In genomic region chr2:130581201-130581600, GRCm38 (mm10) we compare ENCODE assay signal across 11 mouse cellular contexts. TPM values are rescaled to one million over a fixed set of nuclear protein-coding genes. Genes with fewer than 3 reads are reported as not detected.
DNase-seq lines count a peak whose midpoint lies in the region; ATAC-seq and TF ChIP-seq lines count a peak whose summit lies in the region.
"Had no signal": no experiment of that assay in that cellular context is flagged by ENCODE, and none has a peak within 500 bp of the region (broad histone marks: within the 10 kb centered on the region; RNA-seq: fewer than 3 reads in every experiment).

No protein-coding gene starts in this region.

- no peaks in the 10 kb centered on the region for H3K36me3 ChIP-seq in E14TG2a.4 (ENCODE audit: insufficient read depth, low read length)
- no peaks in the 10 kb centered on the region for H3K36me3 ChIP-seq in hindbrain, embryonic 12.5 days
- H3K36me3 ChIP-seq in midbrain, embryonic 12.5 days: no peaks in the 10 kb centered on the region

- no peak for ATAC-seq in hindbrain, embryonic 12.5 days (ENCODE audit: low FRiP score)
- ATAC-seq in midbrain, embryonic 12.5 days (ENCODE audit: low FRiP score, low read depth): no peak

- H3K4me3 ChIP-seq in gastrocnemius, adult 2 months: peak overlapping the region; percentile 58
- H3K4me3 ChIP-seq in E14TG2a.4 (replicated peaks; ENCODE audit: low read length): peak overlapping the region; percentile 72
- H3K4me3 ChIP-seq in hindbrain, embryonic 12.5 days: peak overlapping the region; percentile 24
- H3K4me3 ChIP-seq in midbrain, embryonic 12.5 days: peak overlapping the region; percentile 34

- peak overlapping the region; percentile 41; the same call in 1 of the 2 replicates for H3K9ac ChIP-seq in hindbrain, embryonic 12.5 days
- H3K9ac ChIP-seq in midbrain, embryonic 12.5 days (replicated peaks): no peak overlapping the region; the same call in 1 of the 2 replicates

- intact Hi-C loops in gastrocnemius, adult 2 months (cut with DNase I): no loop called here

- TF ChIP-seq CTCF in gastrocnemius, adult 2 months (IDR thresholded peaks at IDR 0.05): no peak
- no peak for TF ChIP-seq CTCF in E14TG2a.4 (conservative IDR thresholded peaks at IDR 0.05; ENCODE audit: low read length)

- no peak overlapping the region for H3K27ac ChIP-seq in gastrocnemius, adult 2 months
- H3K27ac ChIP-seq in hindbrain, embryonic 12.5 days: no peak overlapping the region
- H3K27ac ChIP-seq in midbrain, embryonic 12.5 days (replicated peaks): no peak overlapping the region

- peaks cover 83% of the 10 kb centered on the region for H3K27me3 ChIP-seq in E14TG2a.4 (ENCODE audit: insufficient read depth, low read length)
- H3K27me3 ChIP-seq in hindbrain, embryonic 12.5 days: peaks cover 81% of the 10 kb centered on the region
- H3K27me3 ChIP-seq in midbrain, embryonic 12.5 days: peaks cover 86% of the 10 kb centered on the region

- DNase-seq in gastrocnemius, adult 2 months: no peak
- no peak for DNase-seq in gastrocnemius, postnatal 10 days
- DNase-seq in Muller cell, postnatal 12 days (ENCODE audit: inconsistent ontology term): no peak
- DNase-seq in ovary, postnatal 14 days (ENCODE audit: low spot score): no peak
- DNase-seq in urinary bladder, postnatal 14 days (ENCODE audit: low spot score): no peak
- DNase-seq: lung, adult 2 months; right cerebral cortex, postnatal 4 days had no signal

- 2% methylated on average over 16 of the region's 16 CpGs for WGBS in hindbrain, embryonic 12.5 days
- WGBS in midbrain, embryonic 12.5 days: 2% methylated on average over 16 of the region's 16 CpGs

- no peaks in the 10 kb centered on the region for H3K9me3 ChIP-seq in E14TG2a.4 (ENCODE audit: low read length)
- H3K9me3 ChIP-seq in hindbrain, embryonic 12.5 days (replicated peaks): no peaks in the 10 kb centered on the region
- no peaks in the 10 kb centered on the region for H3K9me3 ChIP-seq in midbrain, embryonic 12.5 days

- peak overlapping the region; percentile 53 for H3K4me2 ChIP-seq in hindbrain, embryonic 12.5 days (replicated peaks)
- H3K4me2 ChIP-seq in midbrain, embryonic 12.5 days (replicated peaks): peak overlapping the region; percentile 47

- peaks cover 38% of the 10 kb centered on the region for H3K4me1 ChIP-seq in E14TG2a.4 (replicated peaks; ENCODE audit: low read depth, low read length)
- H3K4me1 ChIP-seq in hindbrain, embryonic 12.5 days: peaks cover 27% of the 10 kb centered on the region
- H3K4me1 ChIP-seq in midbrain, embryonic 12.5 days: peaks cover 23% of the 10 kb centered on the region

RNA-seq across cellular contexts. Expression of gene Avp, which starts 1.2 kb away (rescaled TPM):
- total RNA-seq in gastrocnemius, adult 2 months (2021): not detected
- total RNA-seq in gastrocnemius, postnatal 10 days (2021): under 1 TPM in 1 of 2 experiments, not detected in 1; 0.50 TPM
- polyA plus RNA-seq in hindbrain, embryonic 12.5 days (2016; fragmentation: Nextera tagmentation; extraction: Ambion mirVana): not detected in 2 replicates
- polyA plus RNA-seq in midbrain, embryonic 12.5 days (2016; fragmentation: Nextera tagmentation; extraction: Ambion mirVana): not detected in 2 replicates
- total RNA-seq: hematopoietic stem cell, adult 5-6 weeks had no signal

RNA-seq across cellular contexts. Expression of gene Oxt, which starts 5.2 kb away (rescaled TPM):
- not detected for total RNA-seq in gastrocnemius, adult 2 months (2021)
- not detected for total RNA-seq in gastrocnemius, postnatal 10 days (2021)
- not detected in 2 replicates for polyA plus RNA-seq in hindbrain, embryonic 12.5 days (2016; fragmentation: Nextera tagmentation; extraction: Ambion mirVana)
- polyA plus RNA-seq in midbrain, embryonic 12.5 days (2016; fragmentation: Nextera tagmentation; extraction: Ambion mirVana): not detected in 2 replicates
- total RNA-seq: hematopoietic stem cell, adult 5-6 weeks had no signal
- polyA plus RNA-seq: lung, adult 2 months had no signal

RNA-seq across cellular contexts. Expression of gene Mrps26, which starts 17.7 kb away (rescaled TPM):
- total RNA-seq in gastrocnemius, adult 2 months (2021): 10 to 100 TPM; 44.7 to 53.9 TPM
- total RNA-seq in gastrocnemius, postnatal 10 days (2021): 10 to 100 TPM; 48.6 to 51.2 TPM
- 70.7 and 73.3 TPM in 2 replicates for polyA plus RNA-seq in hindbrain, embryonic 12.5 days (2016; fragmentation: Nextera tagmentation; extraction: Ambion mirVana)
- polyA plus RNA-seq in midbrain, embryonic 12.5 days (2016; fragmentation: Nextera tagmentation; extraction: Ambion mirVana): 66.2 and 74.0 TPM in 2 replicates

RNA-seq across cellular contexts. Expression of gene Fastkd5, which starts 48.6 kb away (rescaled TPM):
- 1 to 10 TPM; 6.0 to 7.5 TPM for total RNA-seq in gastrocnemius, adult 2 months (2021)
- 1 to 10 TPM; 4.8 to 6.0 TPM for total RNA-seq in gastrocnemius, postnatal 10 days (2021)
- polyA plus RNA-seq in hindbrain, embryonic 12.5 days (2016; fragmentation: Nextera tagmentation; extraction: Ambion mirVana): 16.9 and 17.1 TPM in 2 replicates
- 18.9 and 19.3 TPM in 2 replicates for polyA plus RNA-seq in midbrain, embryonic 12.5 days (2016; fragmentation: Nextera tagmentation; extraction: Ambion mirVana)

RNA-seq across cellular contexts. Expression of gene Ubox5, which starts 48.6 kb away (rescaled TPM):
- 1 to 10 TPM; 4.9 to 5.0 TPM for total RNA-seq in gastrocnemius, adult 2 months (2021)
- 1 to 10 TPM; 4.7 to 5.1 TPM for total RNA-seq in gastrocnemius, postnatal 10 days (2021)
- polyA plus RNA-seq in hindbrain, embryonic 12.5 days (2016; fragmentation: Nextera tagmentation; extraction: Ambion mirVana): 13.9 and 14.3 TPM in 2 replicates
- polyA plus RNA-seq in midbrain, embryonic 12.5 days (2016; fragmentation: Nextera tagmentation; extraction: Ambion mirVana): 14.4 and 15.2 TPM in 2 replicates
